Mouse (Mus musculus): ENCODE data around the gene Rabgap1. TPM values are rescaled to one million over a fixed set of nuclear protein-coding genes. Genes with fewer than 3 reads are reported as not detected.

The Rabgap1 gene
- polyA plus RNA-seq, 1 experiment: 10.3 TPM

GRCm38 (mm10) chr2:37572141-37572540 is 129.1 kb downstream of the Rabgap1 start:
- Histone ChIP-seq H3K4me3 (ENCODE audit: control insufficient read depth, low read depth, low read length) (no peak overlapping the region), H3K27me3 (ENCODE audit: control insufficient read depth, insufficient read depth, low read length) (no peaks in the 10 kb centered on the region), H3K4me1 (ENCODE audit: control insufficient read depth, insufficient read depth, low read length) (no peaks in the 10 kb centered on the region), H3K36me3 (ENCODE audit: control insufficient read depth, insufficient read depth, low read length) (peaks cover 2% of the 10 kb centered on the region; the same call in 1 of the 2 replicates), H3K27ac (ENCODE audit: control insufficient read depth, insufficient read depth, low read depth, low read length) (no peak overlapping the region)
- no peak for TF ChIP-seq CTCF (IDR thresholded peaks at IDR 0.05; ENCODE audit: control insufficient read depth, insufficient read depth, insufficient replicate concordance, low read depth, low read length)
- no peak for TF ChIP-seq POLR2A (IDR thresholded peaks at IDR 0.05; ENCODE audit: control insufficient read depth, low read depth, low read length)

- Histone ChIP-seq H3K27me3 (ENCODE audit: control insufficient read depth, insufficient read depth, low read length) (no peaks in the 10 kb centered on the region), H3K27ac (ENCODE audit: control insufficient read depth, insufficient read depth, low read depth, low read length) (no peak overlapping the region)
These were observed 133.6 kb downstream of the Rabgap1 start for GRCm38 (mm10) chr2:37576661-37577060.

GRCm38 (mm10) chr2:37578185-37578584 is 135.1 kb downstream of the Rabgap1 start:
- no peak overlapping the region for H3K4me3 ChIP-seq (ENCODE audit: control insufficient read depth, low read depth, low read length)
- no peak for TF ChIP-seq CTCF (IDR thresholded peaks at IDR 0.05; ENCODE audit: control insufficient read depth, insufficient read depth, insufficient replicate concordance, low read depth, low read length)
- TF ChIP-seq POLR2A (IDR thresholded peaks at IDR 0.05; ENCODE audit: control insufficient read depth, low read depth, low read length): no peak
- H3K27ac ChIP-seq (ENCODE audit: control insufficient read depth, insufficient read depth, low read depth, low read length): no peak overlapping the region
- H3K4me1 ChIP-seq (ENCODE audit: control insufficient read depth, insufficient read depth, low read length): no peaks in the 10 kb centered on the region
- H3K27me3 ChIP-seq (ENCODE audit: control insufficient read depth, insufficient read depth, low read length): no peaks in the 10 kb centered on the region
- no peaks in the 10 kb centered on the region for H3K36me3 ChIP-seq (ENCODE audit: control insufficient read depth, insufficient read depth, low read length)

More at GRCm38 (mm10) chr2:37576661-37577060, 133.6 kb downstream of the Rabgap1 start:
- H3K4me3 ChIP-seq (ENCODE audit: control insufficient read depth, low read depth, low read length): no peak overlapping the region
- TF ChIP-seq POLR2A (IDR thresholded peaks at IDR 0.05; ENCODE audit: control insufficient read depth, low read depth, low read length) (no peak), CTCF (IDR thresholded peaks at IDR 0.05; ENCODE audit: control insufficient read depth, insufficient read depth, insufficient replicate concordance, low read depth, low read length) (no peak)
- no peaks in the 10 kb centered on the region for H3K36me3 ChIP-seq (ENCODE audit: control insufficient read depth, insufficient read depth, low read length)
- H3K4me1 ChIP-seq (ENCODE audit: control insufficient read depth, insufficient read depth, low read length): no peaks in the 10 kb centered on the region

GRCm38 (mm10) chr2:37587919-37588318 is 144.8 kb downstream of the Rabgap1 start:
- H3K36me3 ChIP-seq (ENCODE audit: control insufficient read depth, insufficient read depth, low read length): no peaks in the 10 kb centered on the region; the same call in none of the 2 replicates
- H3K27me3 ChIP-seq (ENCODE audit: control insufficient read depth, insufficient read depth, low read length): no peaks in the 10 kb centered on the region
- no peaks in the 10 kb centered on the region for H3K4me1 ChIP-seq (ENCODE audit: control insufficient read depth, insufficient read depth, low read length)
- no peak overlapping the region for H3K4me3 ChIP-seq (ENCODE audit: control insufficient read depth, low read depth, low read length)
- TF ChIP-seq POLR2A (IDR thresholded peaks at IDR 0.05; ENCODE audit: control insufficient read depth, low read depth, low read length) (no peak), CTCF (IDR thresholded peaks at IDR 0.05; ENCODE audit: control insufficient read depth, insufficient read depth, insufficient replicate concordance, low read depth, low read length) (no peak)
- H3K27ac ChIP-seq (ENCODE audit: control insufficient read depth, insufficient read depth, low read depth, low read length): no peak overlapping the region

Other genes with a start within 250 kb of the Rabgap1 start
- not detected in 2 replicates for gene Olfr366, start 231.7 kb upstream of the Rabgap1 start, polyA plus RNA-seq (2012; rRNA removed)
- gene Olfr368, start 116.8 kb upstream of the Rabgap1 start, polyA plus RNA-seq (2012; rRNA removed): 0.11 and 0.14 TPM in 2 replicates
- 2.5 and 3.7 TPM in 2 replicates for gene Pdcl, start 83.9 kb upstream of the Rabgap1 start, polyA plus RNA-seq (2012; rRNA removed)
- 7.2 and 8.2 TPM in 2 replicates for gene Rc3h2, start 20.4 kb upstream of the Rabgap1 start, polyA plus RNA-seq (2012; rRNA removed)
- gene Zbtb26, start 144 bp upstream of the Rabgap1 start, polyA plus RNA-seq (2012; rRNA removed): 2.0 and 2.5 TPM in 2 replicates
- 1.5 and 2.2 TPM in 2 replicates for gene Zbtb6, start 108 bp upstream of the Rabgap1 start, polyA plus RNA-seq (2012; rRNA removed)
- gene Gpr21, start 73.1 kb downstream of the Rabgap1 start, polyA plus RNA-seq (2012; rRNA removed): 0.10 and 0.12 TPM in 2 replicates

Data from testis, adult 2 months (tissue).